Mouse (Mus musculus) embryonic fibroblast, embryonic 13.5 days (primary cell): Measurements from ENCODE around the gene Caln1. TPM values are rescaled to one million over a fixed set of nuclear protein-coding genes. Genes with fewer than 3 reads are reported as not detected.
A peak's percentile ranks its signal among the peaks of the same experiment; 100 is the strongest.

Experiments used
- H3K27ac ChIP-seq: 2 replicates; pipeline ENCODE4 v1.5.1; 2012; ENCODE audit warnings: low read length, control low read depth, inconsistent platforms; ENCODE audit not compliant: insufficient read depth
- H3K4me1 ChIP-seq: 2 replicates; pipeline ENCODE4 v1.6.1; 2011; ENCODE audit warnings: low read length; ENCODE audit not compliant: control insufficient read depth, insufficient read depth
- H3K4me3 ChIP-seq: 2 replicates; pipeline ENCODE4 v1.5.1; 2011; ENCODE audit warnings: mild to moderate bottlenecking, control low read depth, low read length; ENCODE audit not compliant: insufficient read depth
- CTCF ChIP-seq: IDR thresholded peaks from 2 replicates; pipeline ENCODE4 v1.5.1; 2011; ENCODE audit warnings: mild to moderate bottlenecking, control low read depth, low read length, moderate library complexity, borderline replicate concordance; ENCODE audit not compliant: insufficient read depth
- POLR2A ChIP-seq: IDR thresholded peaks from 2 replicates; pipeline ENCODE4 v1.6.1; 2011; ENCODE audit warnings: low read depth, mild to moderate bottlenecking, control low read depth, low read length, moderate library complexity
- polyA plus RNA-seq: library from polyadenylated mRNA; stranded (reverse); fragments of >200 nt; gene quantifications from 2 replicates; pipeline ENCODE4 v1.2.4, GENCODE M21; 2011; ENCODE audit warnings: low read depth; ENCODE audit not compliant: missing spikeins, insufficient read length

Caln1 gene
- polyA plus RNA-seq, result not detected in 2 replicates

- H3K4me3 ChIP-seq, result no peak within 1 kb of the TSS
- H3K27ac ChIP-seq, result no peak within 1 kb of the TSS
- no peaks in the 10 kb centered on the region for H3K4me1 ChIP-seq
- TF ChIP-seq CTCF (no peak), POLR2A (no peak)
Measured at GRCm38 (mm10) chr5:130369237-130369636, at the start of gene Caln1. Caln1 (plus strand) TSS chr5:130369455.

- H3K27ac ChIP-seq, result no peak overlapping the region
- H3K4me3 ChIP-seq, result no peak overlapping the region
- no peak for TF ChIP-seq CTCF
- TF ChIP-seq POLR2A, result no peak
- no peaks in the 10 kb centered on the region for H3K4me1 ChIP-seq
Measured at GRCm38 (mm10) chr5:130319783-130320182, 49.5 kb upstream of the Caln1 start.

GRCm38 (mm10) chr5:130320485-130320884, 48.8 kb upstream of the Caln1 start:
- no peaks in the 10 kb centered on the region for H3K4me1 ChIP-seq
- no peak overlapping the region for H3K27ac ChIP-seq
- TF ChIP-seq CTCF (peak; percentile 40; the same call in 1 of the 2 replicates), POLR2A (no peak)
- no peak overlapping the region for H3K4me3 ChIP-seq

GRCm38 (mm10) chr5:130325486-130325885, 43.8 kb upstream of the Caln1 start:
- H3K4me3 ChIP-seq, result no peak overlapping the region
- no peak overlapping the region for H3K27ac ChIP-seq
- no peaks in the 10 kb centered on the region for H3K4me1 ChIP-seq
- TF ChIP-seq CTCF, result no peak
- no peak for TF ChIP-seq POLR2A

GRCm38 (mm10) chr5:130327615-130328263, 41.5 kb upstream of the Caln1 start:
- no peak for TF ChIP-seq CTCF
- no peak for TF ChIP-seq POLR2A
- no peak overlapping the region for H3K4me3 ChIP-seq
- H3K27ac ChIP-seq, result no peak overlapping the region
- H3K4me1 ChIP-seq, result no peaks in the 10 kb centered on the region

- H3K4me1 ChIP-seq, result no peaks in the 10 kb centered on the region
- no peak for TF ChIP-seq CTCF
- TF ChIP-seq POLR2A, result no peak
- H3K4me3 ChIP-seq, result no peak overlapping the region
Measured at GRCm38 (mm10) chr5:130328366-130328765, 40.9 kb upstream of the Caln1 start.

GRCm38 (mm10) chr5:130329889-130330288, 39.4 kb upstream of the Caln1 start:
- no peak overlapping the region for H3K4me3 ChIP-seq
- H3K27ac ChIP-seq, result no peak overlapping the region
- TF ChIP-seq POLR2A (no peak), CTCF (no peak)
- no peaks in the 10 kb centered on the region for H3K4me1 ChIP-seq

More at GRCm38 (mm10) chr5:130328366-130328765, 40.9 kb upstream of the Caln1 start:
- no peak overlapping the region for H3K27ac ChIP-seq

GRCm38 (mm10) chr5:130330801-130331200, 38.5 kb upstream of the Caln1 start:
- Histone ChIP-seq H3K4me1 (no peaks in the 10 kb centered on the region), H3K27ac (no peak overlapping the region), H3K4me3 (no peak overlapping the region)
- no peak for TF ChIP-seq CTCF
- no peak for TF ChIP-seq POLR2A

GRCm38 (mm10) chr5:130331206-130331605, 38.0 kb upstream of the Caln1 start:
- Histone ChIP-seq H3K4me1 (no peaks in the 10 kb centered on the region), H3K27ac (no peak overlapping the region), H3K4me3 (no peak overlapping the region)
- TF ChIP-seq POLR2A (no peak), CTCF (no peak)

- Histone ChIP-seq H3K4me1 (no peaks in the 10 kb centered on the region), H3K27ac (no peak overlapping the region), H3K4me3 (no peak overlapping the region)
- no peak for TF ChIP-seq CTCF
- TF ChIP-seq POLR2A, result no peak
Measured at GRCm38 (mm10) chr5:130333566-130333965, 35.7 kb upstream of the Caln1 start.
